Mouse (Mus musculus) neural tube, embryonic 13.5 days (tissue): ENCODE measurements at regions not wholly inside any gene's neighbourhood (a gene's known extent, or its start where the extent isn't known, plus 50 kb on each side); places are given as distances from the start of the nearest gene placed in this dataset.

Source experiments
- ATAC-seq: fragments of 200-750 bp; cut with Nextera tagmentation; 2 replicates; pipeline ENCODE4 v1.8.0; 2017; ENCODE audit warnings: low read depth, mild to moderate bottlenecking, moderate TSS enrichment, moderate library complexity
- H3K27ac ChIP-seq: fragments of 300-500 bp; sonication (generic); replicated peaks from 2 replicates; pipeline ENCODE4 v1.5.1; 2015; ENCODE audit warnings: moderate library complexity, mild to moderate bottlenecking, inconsistent platforms
- H3K27me3 ChIP-seq: fragments of 300-500 bp; sonication (generic); 2 replicates; pipeline ENCODE4 v1.6.1; 2015; ENCODE audit warnings: mild to moderate bottlenecking, inconsistent platforms
- H3K36me3 ChIP-seq: fragments of 300-500 bp; sonication (generic); 2 replicates; pipeline ENCODE4 v1.6.1; 2015; ENCODE audit warnings: mild to moderate bottlenecking, inconsistent platforms
- H3K4me1 ChIP-seq: fragments of 300-500 bp; sonication (generic); replicated peaks from 2 replicates; pipeline ENCODE4 v1.6.1; 2015; ENCODE audit warnings: inconsistent platforms
- H3K4me2 ChIP-seq: fragments of 300-500 bp; sonication (generic); 2 replicates; pipeline ENCODE4 v1.6.1; 2015; ENCODE audit warnings: inconsistent platforms, mild to moderate bottlenecking, moderate library complexity
- H3K4me3 ChIP-seq: fragments of 300-500 bp; sonication (generic); 2 replicates; pipeline ENCODE4 v1.5.1; 2015; ENCODE audit warnings: mild to moderate bottlenecking, inconsistent platforms
- H3K9ac ChIP-seq: fragments of 300-500 bp; sonication (generic); 2 replicates; pipeline ENCODE4 v1.6.1; 2015; ENCODE audit warnings: moderate library complexity, mild to moderate bottlenecking, inconsistent platforms
- H3K9me3 ChIP-seq: fragments of 300-500 bp; sonication (generic); 2 replicates; pipeline ENCODE4 v1.6.1; 2016; ENCODE audit warnings: inconsistent platforms
- WGBS: fragments of 180-500 bp; shearing (Covaris S2); methylation state at CpG from one replicate; pipeline ENCODE4 v1.1.7; 2015; 5-methylcytosine and 5-hydroxymethylcytosine counted together

- no peaks in the 10 kb centered on the region for H3K27me3 ChIP-seq
- ATAC-seq: no peak
- no peaks in the 10 kb centered on the region for H3K4me1 ChIP-seq
- H3K36me3 ChIP-seq: no peaks in the 10 kb centered on the region
- H3K9ac ChIP-seq: no peak overlapping the region
- H3K9me3 ChIP-seq: no peaks in the 10 kb centered on the region
- no peak overlapping the region for H3K4me3 ChIP-seq
- no peak overlapping the region for H3K4me2 ChIP-seq
- H3K27ac ChIP-seq: no peak overlapping the region
- 80% methylated on average over 3 of the region's 3 CpGs for WGBS
Measured at GRCm38 (mm10) chr2:133499904-133500303, 52.1 kb upstream of the Bmp2 start.
